Mouse (Mus musculus): ENCODE results near the gene Olfr657.

The Olfr657 gene

DNA sequence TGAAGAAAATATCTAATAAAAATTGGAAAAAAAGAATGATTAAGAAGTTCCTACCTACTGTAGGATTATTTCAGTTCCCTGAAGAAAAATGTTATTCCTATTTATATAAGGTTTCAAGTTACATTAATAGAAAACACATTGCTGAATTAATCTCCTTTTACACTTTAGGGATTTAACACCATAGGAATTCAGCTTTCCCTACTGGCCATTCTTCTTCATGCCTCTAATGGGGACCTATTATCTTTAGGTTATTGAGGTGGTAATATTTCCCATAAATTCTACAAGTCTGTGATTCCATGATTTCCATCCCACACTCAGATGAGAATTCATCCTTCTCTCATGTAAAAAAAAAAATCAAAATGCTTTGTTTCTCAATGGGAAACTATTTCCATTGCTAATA lies at the start of gene Olfr657:
Olfr657 (plus strand) TSS at position 301 of the 400 bp plus-strand sequence.
- DNase-seq, result no peak

DNA sequence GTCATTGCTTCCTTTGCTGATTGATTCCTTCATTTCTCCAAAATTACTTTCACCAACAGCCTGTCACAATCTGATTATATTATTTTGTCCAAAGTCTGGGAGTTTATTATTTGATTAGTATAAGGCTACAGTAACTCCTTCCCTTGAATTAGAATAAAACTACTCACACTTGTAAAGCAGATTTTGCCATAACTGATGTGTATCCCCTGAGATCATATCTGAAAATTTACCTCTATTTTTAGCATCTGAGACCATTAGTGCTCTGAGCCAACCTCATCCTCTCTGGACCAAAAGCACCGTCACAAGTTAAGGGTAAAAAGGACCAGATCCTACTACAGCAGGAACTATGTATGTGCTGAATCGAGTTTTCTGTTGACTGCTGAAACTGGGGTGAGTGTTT lies 47.6 kb upstream of the Olfr657 start, which contains the start of gene Olfr653:
Olfr653 (plus strand) TSS at position 301 of the 400 bp plus-strand sequence.
- DNase-seq, result no peak

DNA sequence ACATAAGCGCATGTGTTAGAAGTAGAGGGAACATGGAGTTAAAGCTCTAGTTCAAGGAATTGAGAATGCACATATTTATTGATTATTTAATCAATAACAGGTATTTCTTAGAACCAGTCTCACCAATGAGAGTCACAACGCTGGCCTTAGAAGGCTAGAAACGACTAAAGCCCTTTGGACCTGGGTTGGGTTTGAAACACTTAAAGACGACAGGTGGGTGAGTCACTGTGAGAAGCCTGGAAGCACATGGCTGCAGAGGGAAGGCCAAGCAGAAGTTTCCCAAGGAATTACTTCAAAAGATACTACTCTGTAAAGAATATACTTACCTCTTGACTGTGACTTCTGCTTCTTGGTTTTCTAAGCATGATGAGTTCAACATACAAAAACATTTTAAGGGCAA lies 43.7 kb upstream of the Olfr657 start:
- no peak for DNase-seq

DNA sequence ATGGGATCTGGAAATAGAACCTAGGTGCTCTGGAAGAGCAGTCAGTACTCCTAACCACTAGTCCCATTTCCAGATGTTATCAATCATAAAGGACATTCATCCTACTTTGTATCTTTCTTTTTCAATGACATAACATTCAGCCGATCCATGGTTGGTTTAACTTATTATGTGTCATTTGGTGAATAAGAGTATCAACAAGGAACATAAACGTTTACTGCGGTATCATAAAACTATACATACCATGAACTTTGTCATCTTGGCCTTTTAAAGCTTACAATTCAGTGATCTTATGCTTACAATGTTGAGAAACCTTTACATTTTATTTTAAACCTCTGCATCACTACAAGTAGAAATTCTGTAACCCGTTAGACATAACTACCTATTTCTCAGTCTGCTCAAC lies 43.2 kb upstream of the Olfr657 start:
- no peak for DNase-seq

DNA sequence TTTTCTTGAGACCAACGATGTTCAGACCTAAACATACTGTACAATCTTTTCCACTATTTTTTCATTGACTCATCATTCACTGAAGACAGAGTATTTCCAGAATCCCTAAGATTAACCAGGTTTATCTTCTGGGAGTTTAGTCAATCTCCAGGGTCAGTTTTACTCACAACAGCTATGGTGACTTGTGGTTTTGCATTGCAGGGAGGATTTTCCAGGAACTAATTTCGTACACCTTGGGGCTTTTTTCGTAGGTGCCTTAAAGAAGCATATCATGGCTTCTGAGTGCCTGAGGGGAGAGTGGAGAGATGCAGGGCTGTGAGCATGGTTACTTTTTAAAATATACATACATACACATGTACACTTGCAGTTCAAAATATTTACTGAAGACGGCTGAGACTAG lies 37.9 kb upstream of the Olfr657 start, which contains the start of gene Olfr654:
Olfr654 (plus strand) TSS at position 301 of the 400 bp plus-strand sequence.
- DNase-seq, result no peak

DNA sequence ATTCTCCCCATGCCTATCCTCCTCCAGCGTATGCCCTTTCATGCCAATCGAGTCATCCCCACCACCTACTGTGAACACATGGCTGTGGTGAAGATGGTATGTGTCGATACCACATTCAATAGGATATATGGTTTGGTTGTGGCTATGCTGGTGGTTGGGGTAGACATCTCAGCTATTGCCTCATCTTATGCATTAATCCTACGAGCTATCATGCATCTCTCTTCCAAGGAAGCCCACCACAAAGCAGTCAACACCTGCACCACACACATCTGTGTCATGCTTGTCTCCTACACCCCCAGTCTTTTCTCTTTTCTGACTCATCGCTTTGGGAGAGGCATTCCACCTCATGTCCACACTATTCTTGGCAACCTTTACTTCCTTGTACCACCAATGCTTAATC lies 36.3 kb upstream of the Olfr657 start:
- no peak for DNase-seq

DNA sequence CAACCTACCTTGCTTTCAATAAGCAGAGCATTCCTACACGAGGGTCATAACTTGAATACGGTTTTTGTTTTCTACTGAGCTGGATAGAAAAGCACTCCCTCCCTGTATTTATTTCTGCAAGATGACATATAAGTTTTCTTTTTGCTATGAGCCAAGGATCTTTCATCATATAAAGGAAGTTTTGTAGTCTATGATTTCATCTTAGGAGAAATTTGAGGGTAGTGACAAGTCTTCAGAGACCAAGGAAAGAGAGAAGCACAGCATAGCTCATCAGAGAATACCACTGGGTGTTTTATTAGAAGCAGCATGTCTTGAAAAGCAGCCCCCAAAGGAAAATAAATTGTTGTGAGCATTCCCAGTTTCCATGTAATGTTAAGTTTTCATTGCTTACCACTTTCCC lies 22.9 kb upstream of the Olfr657 start, which contains the start of gene Olfr655:
Olfr655 (minus strand) TSS at position 101 of the 400 bp plus-strand sequence.
- DNase-seq, result no peak

DNA sequence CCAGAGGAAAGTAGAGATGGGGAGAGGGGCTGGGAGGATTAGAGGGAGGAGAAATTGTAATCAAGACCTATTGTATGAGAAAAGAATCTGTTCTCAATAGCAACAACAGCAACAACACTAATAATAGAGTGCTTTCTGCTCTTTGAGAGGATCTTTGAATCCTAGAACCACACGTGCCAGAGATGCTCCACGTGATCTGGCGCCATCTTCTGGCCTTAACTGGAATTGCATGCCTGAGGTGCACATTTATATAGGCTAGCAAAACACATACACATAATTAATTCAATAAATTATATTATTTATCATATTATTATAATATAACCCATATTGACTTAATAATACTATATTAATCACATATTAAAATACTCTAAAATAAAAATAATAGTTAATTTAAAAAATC lies 21.4 kb upstream of the Olfr657 start:
- DNase-seq, result no peak

DNA sequence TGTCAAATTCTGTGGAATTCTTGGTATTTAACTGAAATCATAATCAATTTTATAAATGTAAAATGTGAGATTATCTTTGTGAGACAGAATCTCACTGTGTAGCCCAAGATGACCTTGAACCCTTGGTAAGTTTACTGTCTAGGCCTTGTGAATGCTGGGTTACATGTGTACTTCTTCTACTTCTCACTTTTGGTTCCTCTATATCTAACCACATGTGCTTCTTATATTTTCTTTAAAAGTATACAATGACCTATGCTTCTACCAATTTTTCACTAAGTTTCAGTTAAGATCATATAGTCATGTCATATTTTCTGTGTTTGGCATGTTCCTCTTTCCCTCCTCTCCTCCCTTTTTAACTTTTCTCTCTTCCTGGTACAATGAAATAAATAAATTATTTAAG lies 19.9 kb upstream of the Olfr657 start:
- no peak for DNase-seq

DNA sequence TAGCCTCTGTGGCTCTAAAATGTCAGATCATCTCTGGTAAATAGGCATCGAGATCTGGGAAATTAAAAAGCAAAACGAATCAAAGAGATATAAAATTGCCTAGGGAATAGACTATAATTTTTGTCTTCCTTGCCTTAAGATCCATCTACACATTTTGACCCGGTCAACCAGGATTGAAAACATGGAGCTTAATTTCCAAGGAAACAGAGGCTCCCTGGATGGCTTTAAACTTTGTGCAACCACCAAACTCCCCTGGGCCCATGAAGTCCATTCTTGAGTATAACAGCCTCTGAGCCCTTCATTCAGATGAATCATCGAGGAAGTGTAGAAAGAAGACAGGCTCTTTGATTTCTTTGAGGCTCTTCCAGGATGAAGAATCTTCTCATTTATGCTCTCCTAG lies 10.9 kb upstream of the Olfr657 start, which contains the start of gene Olfr656:
Olfr656 (plus strand) TSS at position 301 of the 400 bp plus-strand sequence.
- no peak for DNase-seq

DNA sequence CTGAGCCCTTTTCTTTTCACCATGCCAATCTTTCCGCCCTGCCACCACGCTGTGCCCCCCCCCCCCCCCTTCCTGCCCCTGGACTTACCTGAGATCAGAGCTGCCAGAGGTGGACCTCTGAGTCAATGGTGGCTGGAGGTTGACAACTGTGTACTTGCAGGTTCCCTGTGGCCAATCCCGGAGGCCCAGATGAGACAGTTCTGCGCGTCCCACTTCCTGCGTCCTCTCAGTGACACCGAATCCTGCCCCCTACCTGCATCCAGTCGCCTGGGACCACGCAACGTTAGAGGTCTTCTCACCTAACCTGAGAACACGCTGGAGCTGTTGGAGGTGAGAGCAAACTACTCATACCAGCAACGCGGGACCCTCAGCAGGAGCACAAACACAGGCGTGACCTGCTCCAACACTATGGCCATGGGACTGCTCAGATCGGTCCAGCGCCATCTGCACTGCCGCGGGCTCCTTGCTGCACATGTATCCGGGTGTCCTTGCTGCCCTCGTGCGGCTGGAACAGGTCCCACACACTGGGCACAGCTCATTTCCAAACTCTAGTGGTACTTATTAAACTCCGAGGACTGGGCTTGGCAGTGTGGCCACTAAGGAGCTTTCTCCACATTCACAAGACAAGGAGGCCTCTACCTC lies 22.4 kb downstream of the Olfr657 start, which contains the start of gene Olfr658:
Olfr658 (minus strand) TSS at position 465 of the 642 bp plus-strand sequence.
- DNase-seq, result peak; percentile 57

DNA sequence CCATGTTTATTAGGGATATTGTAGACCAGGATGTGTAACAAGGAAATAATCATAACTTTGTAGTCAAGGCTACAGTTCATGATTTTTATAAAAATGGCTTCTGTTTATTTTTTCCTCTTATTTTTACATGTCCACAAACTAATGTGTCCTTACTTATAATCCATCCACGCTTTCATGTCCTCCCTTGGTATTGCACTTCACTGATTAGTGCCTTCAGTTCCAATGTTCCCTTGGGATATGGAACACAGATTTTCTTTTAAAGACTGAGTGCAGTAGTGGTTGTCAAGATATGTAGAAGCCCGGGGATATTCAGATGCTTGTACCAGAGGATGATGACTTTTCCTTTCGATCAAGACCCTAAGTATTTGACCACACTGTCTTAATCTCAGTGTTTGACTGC lies 41.9 kb downstream of the Olfr657 start, which contains the start of gene Olfr659:
Olfr659 (plus strand) TSS at position 301 of the 400 bp plus-strand sequence.
- DNase-seq, result no peak

DNA sequence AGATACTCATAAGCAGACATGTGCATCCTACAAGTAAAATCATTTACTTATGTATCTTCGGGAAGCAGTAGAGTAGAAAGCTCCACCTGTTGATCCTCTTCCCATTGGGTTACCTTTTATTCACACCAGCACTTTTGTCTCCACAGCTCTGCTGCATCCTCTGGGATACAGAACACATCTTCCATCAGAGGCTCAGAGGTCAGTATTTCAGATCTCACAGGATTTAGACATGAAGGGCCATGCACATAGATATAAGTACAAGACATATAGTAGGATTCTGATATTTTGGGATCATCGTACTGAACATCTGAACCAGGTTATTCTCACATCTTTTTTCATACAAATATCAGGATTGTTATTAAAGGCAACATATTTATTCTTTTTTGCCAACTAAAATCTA lies 61.6 kb downstream of the Olfr657 start, which contains the start of gene Olfr661:
Olfr661 (plus strand) TSS at position 301 of the 400 bp plus-strand sequence.
- DNase-seq, result no peak
